Mouse (Mus musculus): Measurements from ENCODE around the gene Clpx. TPM values are rescaled to one million over a fixed set of nuclear protein-coding genes. Genes with fewer than 3 reads are reported as not detected.

Clpx gene
- polyA plus RNA-seq, 1 experiment from 2014 or later: 47.4 TPM

DNA sequence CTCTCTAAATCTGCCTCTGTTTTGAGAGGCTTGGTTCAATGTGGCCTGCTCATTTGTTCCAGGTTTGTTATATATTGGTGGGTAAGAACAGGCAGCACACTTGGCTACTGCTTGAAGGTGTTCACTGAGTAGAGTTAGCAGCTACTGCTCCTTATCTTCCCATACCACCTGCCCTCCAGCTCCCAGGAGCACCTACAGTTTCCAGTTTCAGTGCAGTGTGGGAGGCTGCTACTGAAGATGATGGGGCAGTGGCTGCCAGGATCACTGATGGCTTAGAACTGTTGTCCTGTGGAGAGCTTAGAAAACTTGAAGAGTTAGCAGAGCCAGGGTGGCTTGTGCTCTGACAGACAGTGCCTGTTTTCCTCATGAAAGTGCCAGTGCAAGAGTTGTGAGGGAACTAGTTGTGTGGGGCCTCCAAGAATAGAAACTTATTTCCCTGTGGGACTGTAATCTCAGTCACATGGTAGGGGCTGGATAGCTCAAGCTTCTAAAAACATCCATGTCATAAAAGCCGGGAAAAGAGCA is 65.0 kb downstream of the Clpx start:
- ATAC-seq (ENCODE audit: low FRiP score): no peak
- 94% methylated on average over 1 of the region's 1 CpGs for WGBS
- Histone ChIP-seq H3K27ac (no peak overlapping the region), H3K9ac (no peak overlapping the region), H3K4me1 (no peaks in the 10 kb centered on the region), H3K27me3 (no peaks in the 10 kb centered on the region), H3K9me3 (replicated peaks) (no peaks in the 10 kb centered on the region), H3K4me2 (replicated peaks) (no peak overlapping the region), H3K36me3 (peaks cover 68% of the 10 kb centered on the region), H3K4me3 (no peak overlapping the region)

- ATAC-seq (ENCODE audit: low FRiP score): no peak
These were observed 66.8 kb downstream of the Clpx start, which contains the start of gene Ubap1l for GRCm38 (mm10) chr9:65360641-65361448. Gene Ubap1l (plus strand): TSS chr9:65361041.

GRCm38 (mm10) chr9:65363684-65364083 is 69.6 kb downstream of the Clpx start:
- Histone ChIP-seq H3K27ac (no peak overlapping the region), H3K27me3 (no peaks in the 10 kb centered on the region), H3K9ac (no peak overlapping the region), H3K9me3 (replicated peaks) (no peaks in the 10 kb centered on the region), H3K4me3 (no peak overlapping the region), H3K4me2 (replicated peaks) (no peak overlapping the region), H3K36me3 (peaks cover 43% of the 10 kb centered on the region), H3K4me1 (no peaks in the 10 kb centered on the region)
- ATAC-seq (ENCODE audit: low FRiP score): no peak
- 56% methylated on average over 9 of the region's 9 CpGs for WGBS

More at GRCm38 (mm10) chr9:65360641-65361448, 66.8 kb downstream of the Clpx start, which contains the start of gene Ubap1l:
- Histone ChIP-seq H3K9me3 (replicated peaks) (no peaks in the 10 kb centered on the region), H3K27me3 (no peaks in the 10 kb centered on the region), H3K27ac (no peak within 1 kb of the TSS), H3K4me1 (no peaks in the 10 kb centered on the region), H3K9ac (no peak within 1 kb of the TSS), H3K4me2 (replicated peaks) (no peak within 1 kb of the TSS), H3K4me3 (no peak within 1 kb of the TSS), H3K36me3 (peaks cover 62% of the 10 kb centered on the region)
- WGBS: 93% methylated on average over 16 of the region's 16 CpGs

DNA sequence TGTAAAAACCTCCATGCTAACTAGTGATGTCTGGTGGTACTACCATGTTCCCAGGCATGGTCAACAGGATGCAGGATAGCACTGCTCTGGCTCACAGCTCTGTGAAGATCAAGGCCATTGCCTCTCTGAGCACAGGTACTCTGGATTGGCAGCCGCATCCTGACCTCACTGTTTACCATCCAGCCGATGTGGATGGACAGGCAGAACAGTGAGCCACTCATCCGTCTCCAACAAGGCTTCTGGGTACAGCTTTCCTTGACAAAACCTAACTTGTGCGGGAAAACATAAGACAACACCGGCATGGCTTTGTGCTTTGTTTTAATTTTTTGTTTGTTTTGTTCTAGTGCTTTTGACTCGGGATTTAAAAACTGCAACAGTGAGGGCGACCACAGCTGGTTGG is 71.7 kb downstream of the Clpx start:
- Histone ChIP-seq H3K4me1 (no peaks in the 10 kb centered on the region), H3K27ac (no peak overlapping the region), H3K9ac (no peak overlapping the region), H3K4me2 (replicated peaks) (no peak overlapping the region), H3K9me3 (replicated peaks) (no peaks in the 10 kb centered on the region), H3K36me3 (peaks cover 25% of the 10 kb centered on the region), H3K4me3 (no peak overlapping the region), H3K27me3 (no peaks in the 10 kb centered on the region)
- WGBS: 88% methylated on average over 7 of the region's 7 CpGs
- ATAC-seq (ENCODE audit: low FRiP score): no peak

DNA sequence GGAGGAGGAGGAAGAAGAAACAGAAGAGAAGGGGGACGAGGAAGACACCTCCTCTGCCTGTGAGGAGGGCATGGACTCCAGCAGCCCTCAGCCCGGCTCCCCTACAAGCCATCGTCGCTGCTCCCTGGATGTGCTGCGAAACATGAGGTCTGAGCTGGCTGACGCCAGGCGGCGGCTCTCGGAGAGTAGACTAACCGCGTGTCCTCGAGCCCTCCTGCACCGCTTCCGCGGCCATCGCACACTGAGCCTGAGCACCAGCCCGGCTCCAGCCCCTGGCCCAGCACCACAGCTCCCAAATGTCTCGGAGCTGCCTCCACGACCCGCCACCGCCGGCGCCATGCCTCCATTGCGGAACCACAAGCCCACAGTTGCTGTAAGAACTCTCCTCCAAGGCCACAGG is 77.7 kb downstream of the Clpx start:
- Histone ChIP-seq H3K4me2 (replicated peaks) (no peak overlapping the region), H3K9me3 (replicated peaks) (no peaks in the 10 kb centered on the region), H3K9ac (no peak overlapping the region), H3K27ac (no peak overlapping the region), H3K4me1 (no peaks in the 10 kb centered on the region), H3K36me3 (peaks cover 24% of the 10 kb centered on the region), H3K4me3 (no peak overlapping the region), H3K27me3 (no peaks in the 10 kb centered on the region)
- ATAC-seq (ENCODE audit: low FRiP score): no peak
- WGBS: 77% methylated on average over 24 of the region's 24 CpGs

GRCm38 (mm10) chr9:65372449-65372848 is 78.4 kb downstream of the Clpx start:
- ATAC-seq (ENCODE audit: low FRiP score): no peak
- 82% methylated on average over 4 of the region's 4 CpGs for WGBS
- Histone ChIP-seq H3K36me3 (peaks cover 26% of the 10 kb centered on the region), H3K9me3 (replicated peaks) (no peaks in the 10 kb centered on the region), H3K4me3 (no peak overlapping the region), H3K4me1 (no peaks in the 10 kb centered on the region), H3K9ac (no peak overlapping the region), H3K27ac (no peak overlapping the region), H3K27me3 (no peaks in the 10 kb centered on the region), H3K4me2 (replicated peaks) (no peak overlapping the region)

- Histone ChIP-seq H3K9ac (no peak overlapping the region), H3K4me1 (no peaks in the 10 kb centered on the region), H3K27me3 (no peaks in the 10 kb centered on the region), H3K36me3 (peaks cover 29% of the 10 kb centered on the region), H3K4me3 (no peak overlapping the region), H3K4me2 (replicated peaks) (no peak overlapping the region), H3K9me3 (replicated peaks) (no peaks in the 10 kb centered on the region), H3K27ac (no peak overlapping the region)
- whole genome bisulfite sequencing: 83% methylated on average over 5 of the region's 5 CpGs
- no peak for ATAC-seq (ENCODE audit: low FRiP score)
These were observed 80.6 kb downstream of the Clpx start for GRCm38 (mm10) chr9:65374468-65375162.

GRCm38 (mm10) chr9:65375163-65375934 is 81.3 kb downstream of the Clpx start:
- no peak overlapping the region for H3K27ac ChIP-seq
- H3K27me3 ChIP-seq: no peaks in the 10 kb centered on the region
- H3K4me1 ChIP-seq: no peaks in the 10 kb centered on the region
- no peak overlapping the region for H3K4me3 ChIP-seq
- WGBS: 82% methylated on average over 9 of the region's 9 CpGs
- no peak overlapping the region for H3K4me2 ChIP-seq (replicated peaks)
- no peaks in the 10 kb centered on the region for H3K9me3 ChIP-seq (replicated peaks)
- no peak for ATAC-seq (ENCODE audit: low FRiP score)
- peaks cover 29% of the 10 kb centered on the region for H3K36me3 ChIP-seq
- H3K9ac ChIP-seq: no peak overlapping the region

Other genes starting within 250 kb of the Clpx start
- 14.5 and 17.0 TPM in 2 replicates for gene Igdcc4, start 192.8 kb upstream of the Clpx start, polyA plus RNA-seq (2016; fragmentation: Nextera tagmentation; extraction: Ambion mirVana)
- 30.9 and 34.4 TPM in 2 replicates for gene Igdcc3, start 153.1 kb upstream of the Clpx start, polyA plus RNA-seq (2016; fragmentation: Nextera tagmentation; extraction: Ambion mirVana)
- gene Parp16, start 98.9 kb upstream of the Clpx start, polyA plus RNA-seq (2016; fragmentation: Nextera tagmentation; extraction: Ambion mirVana): 5.8 and 6.4 TPM in 2 replicates
- gene Cilp, start 29.1 kb upstream of the Clpx start, polyA plus RNA-seq (2016; fragmentation: Nextera tagmentation; extraction: Ambion mirVana): 0.41 and 0.73 TPM in 2 replicates
- 13.3 and 14.0 TPM in 2 replicates for gene Pdcd7, start 51.8 kb downstream of the Clpx start, polyA plus RNA-seq (2016; fragmentation: Nextera tagmentation; extraction: Ambion mirVana)
- 0.72 and 1.1 TPM in 2 replicates for gene Ubap1l, start 66.8 kb downstream of the Clpx start, polyA plus RNA-seq (2016; fragmentation: Nextera tagmentation; extraction: Ambion mirVana)
- 0.74 and 1.0 TPM in 2 replicates for gene Kbtbd13, start 97.4 kb downstream of the Clpx start, polyA plus RNA-seq (2016; fragmentation: Nextera tagmentation; extraction: Ambion mirVana)
- gene Rasl12, start 104.2 kb downstream of the Clpx start, polyA plus RNA-seq (2016; fragmentation: Nextera tagmentation; extraction: Ambion mirVana): 7.8 and 8.4 TPM in 2 replicates
- not detected in 2 replicates for gene Slc51b, start 128.7 kb downstream of the Clpx start, polyA plus RNA-seq (2016; fragmentation: Nextera tagmentation; extraction: Ambion mirVana)
- gene Mtfmt, start 141.5 kb downstream of the Clpx start, polyA plus RNA-seq (2016; fragmentation: Nextera tagmentation; extraction: Ambion mirVana): 22.8 and 28.4 TPM in 2 replicates
- gene Spg21, start 166.7 kb downstream of the Clpx start, polyA plus RNA-seq (2016; fragmentation: Nextera tagmentation; extraction: Ambion mirVana): 121 and 136 TPM in 2 replicates
- gene Ankdd1a, start 225.9 kb downstream of the Clpx start, polyA plus RNA-seq (2016; fragmentation: Nextera tagmentation; extraction: Ambion mirVana): 0.22 TPM in 1 of 2 replicates, not detected in the other